In the genomic region with DNA sequence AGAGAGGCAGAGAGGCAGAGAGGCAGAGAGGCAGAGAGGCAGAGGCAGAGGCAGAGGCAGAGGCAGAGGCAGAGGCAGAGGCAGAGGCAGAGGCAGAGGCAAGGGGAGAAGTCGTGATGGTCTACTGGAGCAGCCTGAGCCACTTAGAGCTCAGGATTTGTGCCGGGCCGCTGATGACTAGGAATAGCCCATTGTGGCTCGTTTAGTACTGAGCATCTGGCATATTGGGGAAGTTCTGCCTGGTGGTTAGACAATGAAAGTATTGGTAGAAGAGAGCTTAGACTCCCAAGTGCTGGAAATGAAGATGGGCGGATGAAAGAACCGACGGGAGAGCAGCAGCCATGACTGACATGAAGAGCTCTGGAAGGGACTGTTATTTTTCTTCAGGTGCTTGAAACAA, we compare ENCODE assay signal across 25 mouse cellular contexts. TPM values are rescaled to one million over a fixed set of nuclear protein-coding genes. Genes with fewer than 3 reads are reported as not detected.
DNase-seq lines count a peak whose midpoint lies in the region; ATAC-seq lines count a peak whose summit lies in the region.
"Had no signal": no experiment of that assay in that cellular context is flagged by ENCODE, and none has a peak within 500 bp of the region (broad histone marks: within the 10 kb centered on the region; RNA-seq: fewer than 3 reads in every experiment).

No protein-coding gene starts in this region.

- 0 out of 2 replicates have a peak overlapping the region, but pooled peaks have one; percentile 5 for H3K4me2 ChIP-seq in midbrain, embryonic 13.5 days (replicated peaks)
- H3K4me2 ChIP-seq in midbrain, embryonic 11.5 days = no peak overlapping the region
- H3K4me2 ChIP-seq in forebrain, embryonic 14.5 days (ENCODE audit: low read length) = no peak overlapping the region
- H3K4me2 ChIP-seq: embryonic facial prominence, embryonic 15.5 days; limb, embryonic 13.5 days; liver, embryonic 11.5 days; neural tube, embryonic 15.5 days had no signal

- no peak overlapping the region for H3K4me3 ChIP-seq in midbrain, embryonic 13.5 days (replicated peaks)
- H3K4me3 ChIP-seq in midbrain, embryonic 11.5 days (ENCODE audit: low read depth, low read length) = no peak overlapping the region
- no peak overlapping the region for H3K4me3 ChIP-seq in forebrain, embryonic 14.5 days (ENCODE audit: low read depth, low read length)
- H3K4me3 ChIP-seq: embryonic facial prominence, embryonic 10.5 days; embryonic facial prominence, embryonic 15.5 days; gastrocnemius, adult 2 months; limb, embryonic 13.5 days; neural tube, embryonic 15.5 days had no signal

- H3K9me3 ChIP-seq in midbrain, embryonic 13.5 days = peaks cover 4% of the 10 kb centered on the region
- no peaks in the 10 kb centered on the region; the same call in 1 of the 2 replicates for H3K9me3 ChIP-seq in midbrain, embryonic 11.5 days (ENCODE audit: control insufficient read depth, low read length)
- H3K9me3 ChIP-seq in forebrain, embryonic 14.5 days (replicated peaks; ENCODE audit: control insufficient read depth, low read length) = no peaks in the 10 kb centered on the region
- H3K9me3 ChIP-seq: embryonic facial prominence, embryonic 10.5 days; embryonic facial prominence, embryonic 15.5 days; neural tube, embryonic 15.5 days had no signal

- peak; percentile 59 for DNase-seq in heart, adult 11 months
- no peak for DNase-seq in heart, postnatal 25 days (ENCODE audit: low spot score)
- no peak for DNase-seq in midbrain, embryonic 11.5 days (ENCODE audit: low spot score, missing footprints)
- DNase-seq in forebrain, embryonic 14.5 days (ENCODE audit: low spot score) = no peak
- no peak for DNase-seq in lung, postnatal 25 days (ENCODE audit: low spot score)
- DNase-seq: adrenal gland, postnatal 14 days; cerebellum, adult 11 months; gastrocnemius, adult 2 months; heart, postnatal 14 days; kidney, adult 8-10 months; kidney, postnatal 10 days; liver, postnatal 0 days; lung, postnatal 4 days; thymus, adult 18-20 months; thymus, postnatal 25 days had no signal

- H3K36me3 ChIP-seq in midbrain, embryonic 13.5 days = no peaks in the 10 kb centered on the region
- H3K36me3 ChIP-seq in midbrain, embryonic 11.5 days (ENCODE audit: control insufficient read depth, insufficient read depth, low read length) = no peaks in the 10 kb centered on the region
- H3K36me3 ChIP-seq in forebrain, embryonic 14.5 days (ENCODE audit: control insufficient read depth, insufficient read depth, low read length) = no peaks in the 10 kb centered on the region
- H3K36me3 ChIP-seq: embryonic facial prominence, embryonic 10.5 days; embryonic facial prominence, embryonic 15.5 days; limb, embryonic 13.5 days; neural tube, embryonic 15.5 days had no signal

- H3K27ac ChIP-seq in midbrain, embryonic 13.5 days = peak overlapping the region; percentile 39; the same call in 1 of the 2 replicates
- no peak overlapping the region for H3K27ac ChIP-seq in midbrain, embryonic 11.5 days (ENCODE audit: low read depth, low read length)
- H3K27ac ChIP-seq in forebrain, embryonic 14.5 days (ENCODE audit: low read depth, low read length) = peak overlapping the region; percentile 70; the same call in 1 of the 2 replicates
- H3K27ac ChIP-seq: embryonic facial prominence, embryonic 10.5 days; embryonic facial prominence, embryonic 15.5 days; gastrocnemius, adult 2 months; limb, embryonic 13.5 days; neural tube, embryonic 15.5 days; stomach, postnatal 0 days had no signal

- ATAC-seq in midbrain, embryonic 13.5 days = no peak
- ATAC-seq in midbrain, embryonic 11.5 days (ENCODE audit: low FRiP score) = no peak
- ATAC-seq in forebrain, embryonic 14.5 days = no peak
- ATAC-seq in megakaryocyte progenitor cell, adult 5-6 weeks (replicated peaks; ENCODE audit: poor library complexity) = peak; percentile 58
- ATAC-seq: CD4-positive, CD25-positive, alpha-beta regulatory T cell, adult 4 months; intestine, embryonic 16.5 days; liver, postnatal 0 days had no signal

- intact Hi-C loops in heart, postnatal 25 days (cut with DNase I) = no loop called here

- no peak overlapping the region for H3K9ac ChIP-seq in midbrain, embryonic 13.5 days (replicated peaks)
- H3K9ac ChIP-seq in midbrain, embryonic 11.5 days (ENCODE audit: low read length) = no peak overlapping the region
- no peak overlapping the region for H3K9ac ChIP-seq in forebrain, embryonic 14.5 days (ENCODE audit: low read length)
- H3K9ac ChIP-seq: embryonic facial prominence, embryonic 15.5 days; limb, embryonic 13.5 days; liver, postnatal 0 days; neural tube, embryonic 15.5 days had no signal

- 54% methylated on average over 7 of the region's 7 CpGs for WGBS in midbrain, embryonic 13.5 days
- WGBS in midbrain, embryonic 11.5 days = 55% methylated on average over 7 of the region's 7 CpGs
- WGBS in forebrain, embryonic 14.5 days = 26% methylated on average over 7 of the region's 7 CpGs

- H3K4me1 ChIP-seq in midbrain, embryonic 13.5 days (replicated peaks) = peaks cover 38% of the 10 kb centered on the region
- H3K4me1 ChIP-seq in midbrain, embryonic 11.5 days (ENCODE audit: control insufficient read depth, insufficient read depth, low read length) = no peaks in the 10 kb centered on the region
- peaks cover 25% of the 10 kb centered on the region for H3K4me1 ChIP-seq in forebrain, embryonic 14.5 days (ENCODE audit: control insufficient read depth, insufficient read depth, low read length)
- H3K4me1 ChIP-seq: embryonic facial prominence, embryonic 15.5 days; limb, embryonic 13.5 days had no signal

- no peaks in the 10 kb centered on the region for H3K27me3 ChIP-seq in midbrain, embryonic 13.5 days
- H3K27me3 ChIP-seq in midbrain, embryonic 11.5 days (ENCODE audit: control insufficient read depth, insufficient read depth, low read length) = no peaks in the 10 kb centered on the region
- no peaks in the 10 kb centered on the region for H3K27me3 ChIP-seq in forebrain, embryonic 14.5 days (replicated peaks; ENCODE audit: control insufficient read depth, insufficient read depth, low read length)
- H3K27me3 ChIP-seq: embryonic facial prominence, embryonic 15.5 days; limb, embryonic 13.5 days; neural tube, embryonic 15.5 days had no signal

RNA-seq across cellular contexts. Expression of a gene that starts 11.0 kb away (rescaled TPM):
- total RNA-seq in heart, postnatal 25 days (2021) = under 1 TPM; 0.34 to 0.45 TPM
- polyA plus RNA-seq in midbrain, embryonic 13.5 days (2015; fragmentation: Nextera tagmentation; extraction: Ambion mirVana) = 25.7 and 32.0 TPM in 2 replicates
- 12.8 and 14.2 TPM in 2 replicates for polyA plus RNA-seq in midbrain, embryonic 11.5 days (2014; fragmentation: Nextera tagmentation; extraction: Ambion mirVana)
- polyA plus RNA-seq in forebrain, embryonic 14.5 days (2014; fragmentation: Nextera tagmentation; extraction: Ambion mirVana) = 39.0 and 43.4 TPM in 2 replicates
- total RNA-seq in megakaryocyte progenitor cell, adult 5-6 weeks (2015) = 2.2 and 4.8 TPM in 2 replicates
- 1.6 and 3.2 TPM in 2 replicates for total RNA-seq in megakaryocyte progenitor cell, adult 5-6 weeks (2017)
- polyA plus RNA-seq: CD4-positive, CD25-positive, alpha-beta regulatory T cell, adult 4 months had no signal
